Mouse (Mus musculus): ENCODE data around the gene Fgfr2.
A peak's percentile ranks its signal among the peaks of the same experiment; 100 is the strongest.

Gene Fgfr2

DNA sequence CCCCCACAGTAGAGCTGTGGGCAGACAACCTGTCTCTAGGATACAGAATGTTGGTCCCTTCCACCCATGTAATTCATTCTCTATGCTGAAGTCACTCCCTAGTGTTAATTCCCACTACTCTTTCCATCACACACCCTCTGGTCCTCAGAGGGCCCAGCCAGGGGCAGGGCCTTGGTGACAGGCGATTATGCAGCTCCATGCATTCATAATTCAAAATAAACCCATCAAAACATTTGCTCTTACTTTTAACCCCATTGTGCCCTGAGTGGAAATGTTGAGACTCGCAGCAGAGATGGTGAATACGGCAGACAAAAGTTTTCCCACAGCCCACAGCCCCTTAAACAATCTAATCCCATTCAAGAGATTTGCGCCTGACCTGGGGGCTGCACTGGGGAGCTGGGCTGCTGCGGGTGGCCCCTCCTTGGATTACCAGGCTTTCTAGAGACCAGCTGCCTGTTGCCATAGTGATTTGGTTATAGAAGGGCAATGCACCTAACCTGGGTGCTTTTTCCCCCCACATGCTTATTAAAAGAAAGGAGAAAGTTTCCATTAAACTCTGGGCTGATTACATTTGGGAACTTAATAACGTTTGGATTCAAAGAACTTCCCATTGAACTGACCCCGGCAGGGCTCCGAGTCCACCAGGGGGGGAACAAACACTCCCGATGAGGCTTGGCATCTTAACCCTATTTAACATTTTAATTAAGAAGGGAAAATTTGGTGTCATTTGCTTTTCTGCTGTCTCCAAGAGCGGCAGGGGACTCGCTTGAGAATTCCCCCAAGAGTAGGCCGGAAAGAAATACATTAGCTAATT, 2755.7 kb downstream of the Fgfr2 start:
- DNase-seq: no peak

DNA sequence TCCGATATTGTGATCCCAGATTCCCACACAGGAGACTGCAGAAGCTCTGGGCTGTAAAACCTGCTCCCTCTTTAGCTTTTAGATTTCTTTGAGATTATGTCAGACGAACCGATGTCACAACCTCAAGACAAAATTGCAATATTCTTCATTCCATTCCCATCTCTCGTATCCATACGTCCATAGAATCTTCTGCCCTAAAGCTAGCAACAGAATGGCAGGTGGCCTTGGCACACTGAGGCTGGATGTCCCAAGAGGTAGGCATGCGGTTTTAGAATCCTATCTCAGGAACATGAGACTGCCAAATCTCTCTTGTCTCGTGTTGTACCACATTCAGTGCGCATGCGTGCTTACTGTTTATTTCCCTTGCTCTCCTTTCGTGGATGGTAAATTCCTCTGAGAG, 2757.4 kb downstream of the Fgfr2 start:
- DNase-seq: no peak

DNA sequence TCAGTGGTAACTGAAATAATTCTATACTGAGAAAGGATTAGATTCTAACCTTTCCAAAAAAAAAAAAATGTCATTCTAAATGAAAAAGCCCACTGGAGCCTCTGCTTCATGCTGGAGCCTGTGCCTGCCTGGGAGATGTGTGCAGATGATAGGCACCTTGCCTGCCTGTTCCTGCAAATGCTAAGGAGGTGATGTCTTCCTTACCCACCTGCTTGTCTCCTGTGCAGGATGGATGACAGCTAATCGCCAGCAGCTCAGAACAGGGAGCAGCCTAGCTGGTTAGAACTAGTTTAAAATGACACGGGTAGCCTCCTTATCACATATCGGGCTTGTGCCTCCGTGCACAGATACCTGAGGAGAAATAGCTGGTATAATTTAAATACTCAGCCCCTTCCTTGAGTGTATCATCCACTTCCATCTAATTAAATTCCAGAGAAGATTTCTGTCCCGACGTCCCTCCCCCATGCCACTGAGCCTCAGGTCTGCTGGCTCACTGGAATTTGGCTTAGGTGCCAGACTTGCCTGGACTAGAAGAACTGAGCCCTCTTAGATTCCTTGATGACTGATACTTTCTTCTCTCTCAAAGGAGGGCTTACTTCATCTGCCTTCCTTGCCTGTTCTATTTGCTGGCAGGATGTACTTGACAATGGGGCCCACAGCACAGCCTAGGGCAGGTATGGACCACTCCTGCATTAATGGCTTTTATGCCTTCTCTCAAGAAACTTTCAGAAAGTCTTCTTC, 2782.6 kb downstream of the Fgfr2 start:
- no peak for DNase-seq

DNA sequence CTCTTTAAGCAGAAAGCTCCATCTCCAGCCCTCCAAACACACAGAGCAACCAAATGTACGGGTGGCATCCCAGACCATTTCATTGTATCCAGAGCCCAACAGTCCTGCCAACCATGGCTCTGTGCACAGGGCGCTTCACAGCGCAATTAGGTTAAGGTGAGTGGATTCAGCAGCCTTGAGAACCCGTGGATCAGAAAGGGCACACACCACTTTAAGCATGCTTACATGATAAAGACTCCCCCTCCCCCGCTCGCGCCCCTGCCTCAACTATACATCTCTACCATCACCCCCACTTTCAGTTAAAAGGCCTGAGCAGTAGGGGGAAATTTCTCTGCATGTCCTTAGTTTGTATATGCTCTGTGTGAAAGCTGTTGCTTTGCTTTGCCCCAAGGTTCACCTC, 2785.5 kb downstream of the Fgfr2 start:
- no peak for DNase-seq

DNA sequence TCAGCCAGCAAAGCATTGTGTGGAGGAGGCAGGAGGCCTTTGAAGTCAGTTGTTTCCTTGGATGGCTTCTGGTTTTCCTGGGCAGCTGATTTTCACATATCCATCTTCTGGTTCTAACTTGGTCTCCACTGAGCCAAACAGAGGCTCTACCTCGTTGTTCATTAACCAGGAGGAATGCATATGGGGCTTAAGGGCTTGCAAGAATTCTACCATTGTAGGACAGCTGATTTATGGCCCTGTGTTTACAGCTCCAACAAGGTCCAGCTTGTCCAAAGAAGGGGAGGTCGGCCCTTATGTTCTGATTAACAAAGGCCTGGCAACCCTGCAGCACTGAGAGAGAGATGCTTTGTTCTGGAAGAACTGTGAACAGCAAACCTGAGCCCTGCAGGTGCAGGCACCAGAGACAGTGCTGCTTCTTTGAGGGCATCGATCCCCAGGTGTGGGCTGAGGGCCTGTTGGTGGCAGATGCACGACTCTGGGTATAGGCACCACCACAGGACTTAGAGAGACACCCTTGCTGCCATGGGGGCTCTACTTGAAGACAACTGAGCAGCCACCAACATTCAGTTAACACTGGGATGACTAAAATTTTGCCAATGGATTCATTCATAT, 2787.6 kb downstream of the Fgfr2 start:
- DNase-seq: peak; percentile 16

DNA sequence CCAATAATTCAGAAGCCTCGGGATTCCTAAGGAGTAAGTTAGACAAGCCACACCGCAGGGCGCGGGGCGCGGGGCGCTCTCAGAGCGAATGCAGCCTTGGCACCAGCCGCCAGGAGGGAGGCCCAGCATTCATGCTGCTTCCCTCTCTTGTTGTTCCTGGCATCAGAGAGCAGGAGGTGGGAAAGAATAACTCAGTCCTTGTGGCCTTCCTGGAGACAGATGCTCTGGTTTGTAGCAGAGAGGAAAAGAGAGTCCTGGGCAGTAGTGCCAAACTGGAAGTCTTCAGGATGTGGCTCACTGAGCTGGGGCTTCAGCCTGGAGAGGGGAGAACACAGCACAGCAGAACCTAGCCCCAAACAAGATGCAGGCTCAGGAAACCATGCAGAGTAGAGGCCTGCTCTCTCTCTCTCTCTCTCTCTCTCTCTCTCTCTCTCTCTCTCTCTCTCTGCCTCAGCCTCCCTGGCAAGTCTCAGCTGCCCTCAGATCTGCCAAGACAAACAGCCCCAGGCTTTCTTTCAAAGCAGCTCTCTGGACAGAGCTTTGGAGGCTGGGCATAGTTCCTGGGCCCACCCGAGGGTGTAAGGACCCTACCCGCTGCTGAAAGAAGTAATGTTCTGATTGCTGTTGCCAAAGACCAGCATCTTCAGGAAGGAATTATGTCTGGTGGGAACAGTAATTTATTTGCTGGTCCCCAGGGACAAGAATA, 2790.5 kb downstream of the Fgfr2 start:
- DNase-seq: no peak

DNA sequence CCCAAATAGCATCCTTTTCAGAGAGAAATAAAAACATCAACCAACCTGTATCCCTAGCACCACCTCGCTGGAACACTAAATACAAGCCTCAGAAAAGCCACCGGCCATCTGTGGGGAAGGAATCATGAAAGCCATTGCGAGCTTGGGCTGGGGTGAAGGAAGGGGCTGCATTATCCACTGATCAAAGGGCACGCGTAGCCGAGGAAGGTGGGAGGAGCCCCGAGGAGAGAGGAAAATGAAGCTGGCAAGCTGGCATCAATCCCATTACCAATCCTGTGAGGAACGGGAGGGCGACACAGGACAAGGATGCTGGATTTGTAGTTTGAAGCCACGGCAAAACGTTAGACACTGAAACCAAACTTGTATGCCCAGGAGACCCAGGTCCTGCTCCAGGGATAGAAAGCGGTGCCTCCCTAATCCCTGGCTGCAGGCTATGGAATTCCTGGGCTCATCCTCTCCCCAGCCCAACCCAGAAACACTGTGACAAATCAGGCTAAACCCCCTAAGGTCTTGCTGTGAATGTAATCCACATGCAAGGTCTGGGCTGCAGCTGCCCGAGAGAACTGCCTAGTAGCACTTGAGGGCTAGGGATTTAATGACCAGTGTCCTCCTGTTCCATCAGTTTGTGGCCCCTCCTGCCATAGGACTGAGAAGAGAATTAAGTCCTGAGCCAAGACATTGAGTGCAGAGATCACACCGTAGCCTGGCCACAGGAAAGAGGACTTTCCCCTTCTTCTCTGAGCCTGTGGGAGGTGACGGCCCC, 2795.4 kb downstream of the Fgfr2 start:
- DNase-seq: no peak

DNA sequence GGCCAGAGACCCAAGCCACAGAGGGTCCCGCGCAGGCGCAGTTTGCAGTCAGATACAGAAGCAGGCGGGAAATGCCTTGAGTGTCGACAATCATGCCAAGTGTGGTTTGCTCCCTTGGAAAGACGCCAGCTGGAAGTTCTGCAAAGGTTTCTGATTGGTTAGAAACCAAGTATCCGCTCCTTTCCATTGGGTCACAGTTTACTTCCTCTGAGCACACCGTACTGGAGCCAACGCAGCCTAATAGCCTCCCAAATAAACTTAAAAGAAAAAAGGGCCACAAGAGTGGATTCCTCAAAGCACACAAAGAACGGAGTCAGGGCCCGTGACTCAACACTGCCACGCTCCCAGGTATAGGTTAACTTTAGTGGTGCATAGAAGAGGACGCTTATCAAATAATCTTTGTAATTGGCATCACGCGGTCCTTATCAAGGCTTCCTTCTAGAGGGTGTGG, 2797.1 kb downstream of the Fgfr2 start:
- peak; percentile 23 for DNase-seq

DNA sequence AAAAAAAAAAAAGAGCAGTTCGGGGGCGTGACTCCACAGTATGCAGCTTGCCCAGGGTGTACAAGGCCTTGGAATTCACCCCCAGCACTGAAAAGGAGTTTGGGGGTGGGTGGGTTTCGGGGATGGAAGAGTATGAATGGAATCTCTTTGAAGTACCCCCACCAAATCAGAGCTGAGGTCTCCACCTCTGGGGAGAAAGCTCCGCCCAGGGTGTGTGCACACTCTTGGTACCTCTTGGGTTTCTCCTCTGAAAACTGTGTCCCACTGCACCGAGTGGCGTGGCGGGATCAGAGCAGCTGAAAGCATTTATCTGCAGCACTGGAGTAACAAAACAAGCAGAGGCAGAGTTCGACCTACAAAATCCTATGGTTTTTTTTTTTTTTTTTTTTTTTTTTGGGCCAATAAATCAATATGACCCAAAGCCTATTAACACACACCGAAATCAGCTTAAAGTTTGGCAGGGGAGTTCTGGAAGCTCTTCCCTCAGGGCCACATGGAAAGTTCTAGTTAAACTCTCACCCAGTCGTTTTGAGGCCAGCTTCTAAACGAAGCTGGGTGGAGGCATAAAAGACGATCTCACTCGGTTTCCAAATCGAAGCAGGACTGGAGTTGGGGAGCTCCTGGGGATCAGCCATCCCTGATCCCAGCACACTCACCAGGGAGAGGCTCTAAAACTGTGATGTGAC, 2798.3 kb downstream of the Fgfr2 start:
- no peak for DNase-seq

DNA sequence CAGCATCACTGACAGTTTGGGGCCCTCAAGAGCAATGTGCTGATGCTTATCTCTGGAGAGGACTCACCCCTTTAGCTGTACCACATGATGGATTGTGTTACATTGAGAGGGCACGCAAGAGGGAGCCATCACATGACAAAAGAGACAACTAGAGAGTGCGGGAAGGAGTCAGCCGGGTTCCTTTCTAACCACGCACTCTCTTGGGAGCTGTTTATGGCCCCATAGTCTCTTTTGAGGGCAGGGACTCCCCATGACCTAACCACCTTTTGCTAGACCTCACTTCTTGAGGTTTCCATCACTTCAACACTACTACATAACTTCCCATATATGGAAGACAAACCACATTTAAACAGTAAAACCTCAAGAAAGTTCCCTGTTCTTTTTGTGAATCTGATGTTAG, 2799.4 kb downstream of the Fgfr2 start:
- DNase-seq: no peak

DNA sequence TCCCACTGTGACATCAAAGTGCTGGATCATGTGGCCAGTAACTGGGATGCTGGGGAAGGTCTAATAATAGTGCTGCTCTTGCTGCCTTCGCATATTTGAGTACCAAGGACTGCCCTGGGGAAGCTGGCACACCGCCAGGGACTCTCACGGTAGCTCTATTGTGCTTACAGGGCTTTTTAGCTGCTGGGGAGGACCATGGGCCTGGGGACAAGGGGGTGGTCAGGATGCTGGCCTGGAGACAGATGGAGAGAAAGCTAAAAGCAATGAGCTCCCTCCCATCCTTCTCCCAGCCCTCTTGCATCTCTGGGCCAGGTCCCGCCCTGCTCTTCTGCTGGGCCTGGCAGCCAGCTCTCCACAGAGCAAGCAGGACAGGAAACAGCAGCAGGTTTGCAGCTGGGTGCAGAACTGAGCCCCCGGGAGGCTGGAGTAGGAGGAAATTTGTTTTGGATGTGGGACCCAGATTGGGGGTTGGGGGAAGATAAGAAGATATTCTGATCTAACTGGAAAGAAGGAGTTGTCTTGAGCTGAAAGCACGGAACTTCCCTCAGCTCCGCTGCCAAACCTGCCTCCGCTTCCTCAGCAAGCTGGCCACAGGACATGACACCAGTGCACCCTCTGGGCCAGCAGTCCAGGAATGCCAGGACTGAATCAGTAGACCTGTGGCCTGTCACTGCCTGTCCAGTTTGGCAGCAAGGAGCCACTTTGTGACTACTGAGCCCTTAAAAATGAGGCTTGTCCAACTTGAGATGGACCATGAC, 2803.2 kb downstream of the Fgfr2 start:
- no peak for DNase-seq

DNA sequence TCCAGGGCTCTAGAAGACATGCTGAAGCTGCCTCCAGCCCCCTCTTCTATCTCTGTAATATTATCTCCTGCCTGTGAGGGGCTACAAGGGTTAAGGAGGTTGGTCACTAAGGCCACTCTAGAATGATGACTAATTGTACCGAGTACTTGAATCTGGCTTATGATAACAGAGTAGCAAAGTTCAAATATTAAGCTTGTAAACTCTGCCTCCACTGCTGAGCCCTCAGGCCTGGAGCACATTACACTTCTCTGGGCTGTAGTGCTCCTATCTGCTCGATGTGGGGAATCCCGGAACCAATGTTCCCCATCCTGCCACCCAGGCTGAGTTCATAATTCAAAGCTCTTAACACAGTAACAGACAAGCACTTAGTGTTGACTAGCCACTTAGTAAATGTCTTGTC, 2806.9 kb downstream of the Fgfr2 start:
- no peak for DNase-seq

DNA sequence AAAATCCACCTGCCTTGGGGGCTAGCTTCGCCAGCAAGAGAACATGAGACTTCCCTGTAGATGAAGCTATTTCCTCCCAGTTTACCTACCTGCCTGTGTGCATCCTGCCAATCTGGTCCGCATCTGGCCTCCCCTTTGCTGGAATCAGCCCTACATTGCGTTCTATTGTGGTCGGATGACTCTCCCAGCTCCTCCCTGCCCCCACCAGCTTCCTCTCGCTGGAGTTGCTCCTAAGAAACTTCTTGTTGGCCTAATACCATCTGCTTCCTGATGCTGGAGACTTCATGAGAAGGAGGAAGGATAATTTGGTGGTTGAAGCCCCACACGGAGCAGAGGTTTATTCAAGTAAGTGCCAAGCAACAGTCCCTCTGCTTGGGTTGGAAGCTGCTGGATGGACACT, 2807.9 kb downstream of the Fgfr2 start:
- DNase-seq: no peak

DNA sequence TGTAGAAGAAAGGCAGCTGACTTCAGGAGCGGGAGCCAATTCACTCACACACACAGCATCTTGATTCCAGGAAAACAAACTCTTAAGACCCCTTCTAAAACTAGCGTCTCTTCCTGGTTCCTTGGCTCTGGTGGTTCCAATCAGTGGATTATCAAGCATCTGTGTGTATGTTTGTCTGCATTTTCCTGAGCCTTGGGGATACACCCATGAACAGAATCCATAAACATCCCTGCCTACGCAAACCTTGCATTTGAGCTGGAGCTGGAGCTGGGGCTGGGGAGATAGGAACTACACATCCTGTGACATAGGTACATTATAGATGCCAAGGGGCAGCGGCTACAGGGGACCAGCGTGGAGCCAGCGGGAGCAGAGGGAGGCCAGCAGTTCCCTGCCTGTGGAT, 2808.5 kb downstream of the Fgfr2 start:
- no peak for DNase-seq

DNA sequence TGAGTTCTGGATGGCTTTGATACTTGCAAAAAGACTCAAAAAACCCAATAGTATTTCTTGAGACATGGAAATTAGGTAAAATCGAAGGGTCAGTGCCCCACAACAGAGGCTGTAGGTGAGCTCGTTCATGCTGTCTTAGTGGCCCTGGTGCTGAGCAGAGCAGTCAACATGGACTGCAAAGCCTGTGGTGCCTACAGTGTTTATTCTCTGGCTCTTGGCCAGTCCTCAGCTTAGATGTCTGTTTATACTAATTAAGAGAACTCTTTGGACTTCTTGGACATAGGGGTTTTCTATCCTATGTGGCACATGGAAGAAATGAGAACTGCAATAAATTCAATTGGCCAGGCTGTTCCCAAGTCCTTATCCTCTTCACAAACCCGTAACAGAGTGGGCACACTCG, 2811.8 kb downstream of the Fgfr2 start:
- no peak for DNase-seq

DNA sequence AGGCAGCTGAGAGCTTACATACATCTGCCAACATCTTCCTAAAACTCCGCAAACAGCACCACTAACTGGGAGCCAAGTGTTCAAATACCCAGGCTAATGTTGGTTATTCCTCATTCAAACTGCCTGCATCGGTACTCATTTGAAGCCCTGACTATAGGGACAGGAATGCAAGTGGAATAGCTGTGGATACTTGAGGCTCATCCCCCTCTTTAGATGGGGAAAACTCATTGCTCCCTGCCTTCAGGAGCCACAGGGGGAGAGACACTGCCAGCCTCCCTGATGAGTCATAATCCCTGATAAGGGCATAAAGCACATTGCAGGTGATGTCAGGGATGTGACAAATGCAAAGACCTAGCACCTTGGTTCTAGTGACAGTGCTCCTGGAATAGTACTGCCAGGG, 2814.0 kb downstream of the Fgfr2 start:
- DNase-seq: no peak

DNA sequence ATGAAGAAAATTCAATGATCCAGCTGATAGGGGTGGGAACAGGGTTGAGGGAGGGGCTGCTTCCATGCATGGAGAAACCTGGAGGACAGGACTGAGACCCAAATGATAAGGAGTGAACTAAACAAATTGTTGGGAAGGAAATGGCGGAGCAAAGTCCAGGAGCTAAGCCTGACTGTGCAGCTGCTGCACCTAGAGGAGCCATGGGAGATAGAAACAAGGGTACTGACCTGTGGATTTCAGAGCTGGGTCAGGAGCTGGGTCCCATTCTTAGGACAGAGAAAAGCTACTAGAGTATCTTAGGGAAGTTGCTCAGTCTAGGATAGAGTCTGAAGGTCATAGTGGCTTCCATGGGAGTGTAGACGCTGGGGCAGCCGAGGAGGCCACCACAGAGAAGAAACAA, 2816.1 kb downstream of the Fgfr2 start:
- DNase-seq: no peak

DNA sequence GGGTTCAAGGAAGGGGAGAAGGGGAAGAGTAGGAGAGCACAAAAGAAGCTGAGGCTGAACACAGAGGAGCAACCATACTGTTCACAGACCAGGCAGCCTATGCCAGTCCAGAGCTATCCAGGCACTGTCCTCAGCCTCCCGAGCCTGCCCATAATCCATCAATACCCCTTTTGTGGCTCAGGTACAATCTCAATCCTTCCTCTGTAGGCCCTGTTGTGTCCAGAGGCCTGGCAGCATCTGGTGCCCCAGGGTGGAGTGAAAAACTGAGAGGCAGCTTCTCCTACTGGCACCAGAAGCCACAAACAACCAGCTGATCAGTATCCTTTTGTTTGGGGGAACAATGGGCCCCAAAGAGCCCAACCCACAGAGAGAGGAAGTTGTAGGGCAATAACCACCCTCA, 2818.5 kb downstream of the Fgfr2 start:
- DNase-seq: no peak

DNA sequence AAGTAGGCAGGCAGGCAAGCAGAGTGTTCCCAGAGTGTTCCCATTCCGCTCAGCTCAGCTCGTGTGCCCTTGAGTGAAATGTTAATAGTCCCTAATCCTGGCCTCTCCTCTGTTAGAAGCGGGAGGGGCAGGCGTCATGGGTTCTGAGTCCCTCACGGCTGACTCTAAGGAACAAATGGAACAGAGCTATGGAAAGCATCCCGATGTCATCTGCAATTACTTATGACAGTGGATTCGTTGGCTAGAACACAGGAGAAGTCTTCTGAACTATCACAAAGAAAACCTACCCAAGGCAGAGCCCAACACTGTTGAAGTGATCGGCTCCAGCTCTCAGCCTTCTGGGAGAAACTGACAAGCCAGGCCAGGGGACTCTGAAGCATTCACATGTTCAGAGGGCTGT, 2819.7 kb downstream of the Fgfr2 start:
- no peak for DNase-seq

DNA sequence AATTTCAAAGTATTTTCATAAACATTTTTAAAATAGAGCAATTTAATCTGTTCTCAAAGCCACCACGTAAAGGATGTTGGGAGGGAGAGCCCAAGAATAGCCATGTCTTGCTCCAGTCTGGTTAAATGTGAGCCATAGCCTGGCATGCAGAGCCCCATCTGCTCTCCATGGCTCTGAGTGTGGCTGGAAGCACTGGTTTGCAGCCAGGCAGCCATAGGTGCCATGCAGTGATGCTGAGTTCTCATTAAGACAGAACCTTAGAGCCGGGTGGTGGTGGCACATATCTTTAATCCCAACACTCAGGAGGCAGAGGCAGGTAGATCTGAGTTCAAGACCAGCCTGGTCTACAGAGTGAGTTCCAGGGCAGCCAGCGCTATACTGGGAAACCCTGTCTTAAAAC, 2822.5 kb downstream of the Fgfr2 start:
- no peak for DNase-seq

DNA sequence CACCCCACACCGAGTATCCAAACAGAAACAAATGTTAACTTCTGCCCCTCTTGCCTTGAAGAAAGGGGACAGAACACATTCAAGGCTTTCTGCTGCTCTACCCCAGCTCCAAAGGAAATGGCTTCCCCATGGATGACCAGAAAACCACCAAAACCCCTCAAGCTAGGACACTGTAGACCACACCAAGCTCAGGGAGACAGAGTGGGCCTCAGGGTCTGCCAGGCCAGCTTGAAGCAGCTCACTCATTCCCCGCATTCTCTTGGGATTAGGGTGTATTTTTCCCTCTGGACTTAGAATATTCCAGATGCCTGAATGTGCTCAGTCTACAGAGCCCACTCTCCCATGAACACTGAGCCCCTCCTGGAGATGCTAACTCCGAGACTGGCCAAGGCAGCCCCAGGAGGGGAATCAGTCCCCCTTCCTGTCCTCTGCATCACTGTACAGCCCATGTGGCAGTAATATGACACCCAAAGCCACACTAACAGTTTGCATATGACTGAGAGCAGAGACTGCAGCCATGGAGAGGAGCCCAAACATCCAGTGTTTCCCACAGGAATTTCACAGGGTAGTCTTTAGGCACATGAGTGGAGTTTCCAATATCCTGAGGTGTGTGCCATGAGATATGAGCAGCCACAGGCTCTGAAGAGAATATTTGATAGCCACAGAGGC, 2824.1 kb downstream of the Fgfr2 start:
- no peak for DNase-seq

Measured in kidney, adult 18-20 months (tissue).